Mouse (Mus musculus) hematopoietic stem cell, adult 5-6 weeks (primary cell): ENCODE data around the gene Olfr726. TPM values are rescaled to one million over a fixed set of nuclear protein-coding genes. Genes with fewer than 3 reads are reported as not detected.

Source experiments
- ATAC-seq, 2 experiments: fragments of 125-278 bp in 1 of 2; replicated peaks in 1 of 2; 2 replicates each; pipeline ENCODE4 v1.8.0; 2016 to 2017; ENCODE audit warnings: inconsistent platforms in 2 of 2, mild to moderate bottlenecking in 2 of 2, moderate number of reproducible peaks in 2 of 2, low read depth in 1 of 2, moderate TSS enrichment in 1 of 2; ENCODE audit not compliant: low FRiP score in 2 of 2, poor library complexity in 2 of 2, severe bottlenecking in 2 of 2, insufficient read depth in 1 of 2, low TSS enrichment in 1 of 2
- total RNA-seq: library from RNA; stranded (forward); fragments of 172-1452, 232-1000 nt; gene quantifications from 2 replicates; pipeline ENCODE4 v1.2.3, GENCODE M21; 2017

Olfr726 gene
- not detected in 2 replicates for total RNA-seq

- ATAC-seq, result no peak
These were observed at the start of gene Olfr726 for GRCm38 (mm10) chr14:50090853-50091252. Olfr726 (minus strand) TSS chr14:50090953.

- ATAC-seq, result no peak
These were observed 32.1 kb upstream of the Olfr726 start, which contains the start of gene Olfr727 for GRCm38 (mm10) chr14:50122886-50123285. Olfr727 (plus strand) TSS chr14:50123186.

GRCm38 (mm10) chr14:50062733-50063104 is 28.0 kb downstream of the Olfr726 start:
- ATAC-seq, result peak; percentile 41 to 51

GRCm38 (mm10) chr14:50061955-50062732 is 28.6 kb downstream of the Olfr726 start:
- peak; percentile 98 to 99 for ATAC-seq

GRCm38 (mm10) chr14:50061590-50061954 is 29.2 kb downstream of the Olfr726 start:
- ATAC-seq, result peak; percentile 22 to 43

GRCm38 (mm10) chr14:50061179-50061578 is 29.6 kb downstream of the Olfr726 start:
- ATAC-seq, result no peak

- no peak for ATAC-seq
These were observed 50.5 kb downstream of the Olfr726 start, which contains the start of gene Olfr725 for GRCm38 (mm10) chr14:50040275-50040674. Olfr725 (minus strand) TSS chr14:50040375.

Other genes starting within 250 kb of the Olfr726 start
- not detected in 2 replicates for gene Olfr722, start 189.0 kb downstream of the Olfr726 start, total RNA-seq
- not detected in 2 replicates for gene Olfr723, start 159.2 kb downstream of the Olfr726 start, total RNA-seq
- not detected in 2 replicates for gene Olfr724, start 127.7 kb downstream of the Olfr726 start, total RNA-seq
- gene Olfr725, start 50.6 kb downstream of the Olfr726 start, total RNA-seq, result not detected in 2 replicates
- not detected in 2 replicates for gene Olfr727, start 32.2 kb upstream of the Olfr726 start, total RNA-seq
- not detected in 2 replicates for gene Olfr728, start 51.7 kb upstream of the Olfr726 start, total RNA-seq
- not detected in 2 replicates for gene Olfr729, start 62.0 kb upstream of the Olfr726 start, total RNA-seq
- not detected in 2 replicates for gene Olfr730, start 97.2 kb upstream of the Olfr726 start, total RNA-seq
- not detected in 2 replicates for gene Olfr731, start 150.9 kb upstream of the Olfr726 start, total RNA-seq
- gene Olfr732, start 193.3 kb upstream of the Olfr726 start, total RNA-seq, result not detected in 2 replicates
- not detected in 2 replicates for gene Olfr733, start 210.6 kb upstream of the Olfr726 start, total RNA-seq
- gene Olfr734, start 235.8 kb upstream of the Olfr726 start, total RNA-seq, result not detected in 2 replicates